Comparison of ENCODE assay signal across 9 mouse cellular contexts in the genomic region with DNA sequence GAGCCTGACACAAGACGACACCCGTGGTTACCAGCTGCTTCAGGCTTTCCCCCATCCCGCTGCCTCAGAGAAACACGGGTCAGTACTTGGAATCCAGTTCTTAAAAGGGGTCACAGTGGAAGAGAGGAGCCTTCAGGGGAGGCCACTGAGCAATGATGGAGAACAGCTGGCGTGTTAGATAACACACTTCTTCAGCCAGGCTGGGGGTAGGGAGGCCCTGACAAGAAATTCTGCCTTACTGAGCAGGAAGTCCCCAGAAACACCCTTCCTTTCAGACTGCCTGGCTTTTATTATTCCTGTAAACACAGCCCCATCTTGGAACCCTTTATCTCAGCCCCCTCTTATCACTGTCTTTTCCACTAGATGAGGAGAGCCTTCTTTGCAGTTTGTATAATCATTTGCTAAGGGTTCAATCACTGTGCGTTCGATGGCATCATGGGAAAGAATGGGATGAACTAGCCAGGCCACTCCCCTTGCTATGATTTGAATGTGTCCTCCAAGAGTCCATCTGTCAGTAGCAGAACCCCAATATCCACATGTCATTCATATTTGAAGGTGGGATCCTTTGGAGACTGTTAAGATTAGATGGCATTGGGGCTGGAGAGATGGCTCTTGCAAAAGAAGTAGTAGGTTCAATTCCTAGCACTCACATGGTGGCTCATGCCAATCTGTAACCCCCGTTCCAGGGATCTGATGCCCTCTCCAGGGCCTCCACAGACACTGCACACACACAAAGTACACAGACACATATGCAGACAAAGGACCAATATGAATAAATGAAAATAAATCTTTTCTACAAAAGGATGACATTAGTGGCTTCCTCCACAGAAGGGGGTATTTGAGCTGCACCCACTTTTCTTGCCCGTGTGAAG. TPM values are rescaled to one million over a fixed set of nuclear protein-coding genes. Genes with fewer than 3 reads are reported as not detected.
DNase-seq lines count a peak whose midpoint lies in the region; ATAC-seq and TF ChIP-seq lines count a peak whose summit lies in the region.
"Had no signal": no experiment of that assay in that cellular context is flagged by ENCODE, and none has a peak within 500 bp of the region (broad histone marks: within the 10 kb centered on the region; RNA-seq: fewer than 3 reads in every experiment).

No protein-coding gene starts in this region.

- ATAC-seq in intestine, embryonic 15.5 days: peak; percentile 97
- ATAC-seq in lung, embryonic 15.5 days (ENCODE audit: borderline replicate concordance, extremely low read depth, low FRiP score, low TSS enrichment): peak; percentile 95
- ATAC-seq in activated CD4-positive, CD25-positive, alpha-beta regulatory T cell, adult 4 months: no peak
- ATAC-seq in forebrain, postnatal 0 days: no peak

- H3K9ac ChIP-seq in intestine, embryonic 15.5 days: no peak overlapping the region
- H3K9ac ChIP-seq in lung, embryonic 15.5 days: no peak overlapping the region
- H3K9ac ChIP-seq in forebrain, postnatal 0 days: no peak overlapping the region

- H3K36me3 ChIP-seq in intestine, embryonic 15.5 days: no peaks in the 10 kb centered on the region
- no peaks in the 10 kb centered on the region for H3K36me3 ChIP-seq in lung, embryonic 15.5 days
- no peaks in the 10 kb centered on the region for H3K36me3 ChIP-seq in forebrain, postnatal 0 days (ENCODE audit: insufficient read depth)

- TF ChIP-seq CTCF in forebrain, postnatal 0 days (IDR thresholded peaks at IDR 0.05; ENCODE audit: low read depth): no peak

- H3K4me3 ChIP-seq in intestine, embryonic 15.5 days (replicated peaks): no peak overlapping the region
- H3K4me3 ChIP-seq in lung, embryonic 15.5 days: no peak overlapping the region
- no peak overlapping the region for H3K4me3 ChIP-seq in forebrain, postnatal 0 days (ENCODE audit: low read depth, low read length)
- H3K4me3 ChIP-seq: myocyte had no signal

- H3K27me3 ChIP-seq in intestine, embryonic 15.5 days (replicated peaks): no peaks in the 10 kb centered on the region
- H3K27me3 ChIP-seq in lung, embryonic 15.5 days: no peaks in the 10 kb centered on the region
- H3K27me3 ChIP-seq in forebrain, postnatal 0 days (ENCODE audit: insufficient read depth, low read length): no peaks in the 10 kb centered on the region

- peak; percentile 16 for DNase-seq in cerebellum, adult 9-11 months
- DNase-seq in cerebellum, adult 8-10 months: no peak
- DNase-seq in c-Kit-positive CD71-positive TER-119-positive erythroid progenitor cells, embryonic 14.5 days (ENCODE audit: low spot score): peak; percentile 93
- DNase-seq in gastrocnemius, adult 18-20 months (ENCODE audit: low spot score): no peak
- DNase-seq in forebrain, postnatal 0 days: no peak

- H3K4me2 ChIP-seq in intestine, embryonic 15.5 days (replicated peaks): no peak overlapping the region
- H3K4me2 ChIP-seq in lung, embryonic 15.5 days: no peak overlapping the region
- no peak overlapping the region for H3K4me2 ChIP-seq in forebrain, postnatal 0 days (ENCODE audit: low read depth)

- WGBS in intestine, embryonic 15.5 days: 35% methylated on average over 9 of the region's 9 CpGs
- 29% methylated on average over 9 of the region's 9 CpGs for WGBS in lung, embryonic 15.5 days
- WGBS in forebrain, postnatal 0 days: 78% methylated on average over 9 of the region's 9 CpGs

- H3K27ac ChIP-seq in intestine, embryonic 15.5 days: no peak overlapping the region
- H3K27ac ChIP-seq in lung, embryonic 15.5 days: peak overlapping the region; percentile 62
- H3K27ac ChIP-seq in forebrain, postnatal 0 days (ENCODE audit: low read depth, low read length): no peak overlapping the region

- no peaks in the 10 kb centered on the region for H3K9me3 ChIP-seq in intestine, embryonic 15.5 days
- no peaks in the 10 kb centered on the region for H3K9me3 ChIP-seq in lung, embryonic 15.5 days
- H3K9me3 ChIP-seq in forebrain, postnatal 0 days (ENCODE audit: low read length): no peaks in the 10 kb centered on the region

- H3K4me1 ChIP-seq in intestine, embryonic 15.5 days (replicated peaks): peaks cover 7% of the 10 kb centered on the region; the same call in 1 of the 2 replicates
- H3K4me1 ChIP-seq in lung, embryonic 15.5 days: peaks cover 22% of the 10 kb centered on the region
- H3K4me1 ChIP-seq in forebrain, postnatal 0 days (ENCODE audit: insufficient read depth): no peaks in the 10 kb centered on the region

RNA-seq across cellular contexts. Expression of gene Plxnc1, which starts 12.4 kb away (rescaled TPM):
- 1.0 and 1.3 TPM in 2 replicates for polyA plus RNA-seq in intestine, embryonic 15.5 days (2015; fragmentation: Nextera tagmentation; extraction: Ambion mirVana)
- 7.1 and 8.0 TPM in 2 replicates for polyA plus RNA-seq in lung, embryonic 15.5 days (2015; fragmentation: Nextera tagmentation; extraction: Ambion mirVana)
- 10 to 100 TPM; 21.2 to 26.3 TPM for polyA plus RNA-seq in activated CD4-positive, CD25-positive, alpha-beta regulatory T cell, adult 4 months (2017; shearing (Covaris generic))
- total RNA-seq in gastrocnemius, adult 18-20 months (2021): under 1 TPM; 0.43 to 0.85 TPM
- total RNA-seq in forebrain, postnatal 0 days (2014; rRNA removed): 47.9 and 70.2 TPM in 2 replicates
- polyA plus RNA-seq in forebrain, postnatal 0 days (2015; fragmentation: Nextera tagmentation; extraction: Ambion mirVana): 5.8 and 11.5 TPM in 2 replicates
- polyA plus RNA-seq: myocyte had no signal

Comparison
In these comparisons a context has a peak if more than half of its experiments do, and no peak if none do; other contexts are left out.
1. DNase-seq: peak in cerebellum, adult 9-11 months (single experiment) and c-Kit-positive CD71-positive TER-119-positive erythroid progenitor cells, embryonic 14.5 days (single experiment); none in cerebellum, adult 8-10 months (single experiment), gastrocnemius, adult 18-20 months (single experiment) and forebrain, postnatal 0 days (single experiment).
2. ATAC-seq: peak in intestine, embryonic 15.5 days (single experiment) and lung, embryonic 15.5 days (single experiment); none in activated CD4-positive, CD25-positive, alpha-beta regulatory T cell, adult 4 months (single experiment) and forebrain, postnatal 0 days (single experiment).